Mouse (Mus musculus): ENCODE measurements around the gene Hcrt.

GRCm38 (mm10) chr11:100762831-100763230 lies at the start of gene Hcrt:
- TF ChIP-seq POLR2A (IDR thresholded peaks at IDR 0.05; ENCODE audit: low read depth, low read length): no peak
- TF ChIP-seq CTCF (IDR thresholded peaks at IDR 0.05; ENCODE audit: borderline replicate concordance, insufficient read depth, low read length): no peak
